Mouse (Mus musculus) stomach, postnatal 0 days (tissue): ENCODE results near the gene Tmem210. TPM values are rescaled to one million over a fixed set of nuclear protein-coding genes. Genes with fewer than 3 reads are reported as not detected.

ENCODE experiments used
- ATAC-seq: fragments of 200-750 bp; cut with Nextera tagmentation; 2 replicates; pipeline ENCODE4 v1.8.0; 2017; ENCODE audit not compliant: low FRiP score, low TSS enrichment
- DNase-seq: peaks from one replicate; pipeline ENCODE4 v3.0.0-alpha.2; 2016; ENCODE audit warnings: low spot score
- H3K27ac ChIP-seq: fragments of 300-500 bp; sonication (generic); replicated peaks from 2 replicates; pipeline ENCODE4 v1.5.1; 2014; ENCODE audit warnings: mild to moderate bottlenecking, control low read depth
- H3K27me3 ChIP-seq: fragments of 300-500 bp; sonication (generic); 2 replicates; pipeline ENCODE4 v1.6.1; 2014; ENCODE audit warnings: low read length; ENCODE audit not compliant: control insufficient read depth, insufficient read depth
- H3K36me3 ChIP-seq: fragments of 300-500 bp; sonication (generic); 2 replicates; pipeline ENCODE4 v1.6.1; 2014; ENCODE audit warnings: low read length, mixed read lengths; ENCODE audit not compliant: control insufficient read depth, insufficient read depth
- H3K4me1 ChIP-seq: fragments of 300-500 bp; sonication (generic); replicated peaks from 2 replicates; pipeline ENCODE4 v1.6.1; 2014; ENCODE audit warnings: antibody characterized with exemption; ENCODE audit not compliant: control insufficient read depth, insufficient read depth
- H3K4me2 ChIP-seq: fragments of 300-500 bp; sonication (generic); replicated peaks from 2 replicates; pipeline ENCODE4 v1.6.1; 2014; ENCODE audit warnings: low read depth, mild to moderate bottlenecking, control low read depth, moderate library complexity
- H3K4me3 ChIP-seq: fragments of 300-500 bp; sonication (generic); 2 replicates; pipeline ENCODE4 v1.5.1; 2014; ENCODE audit warnings: low read depth, low read length, control low read depth
- H3K9ac ChIP-seq: fragments of 300-500 bp; sonication (generic); 2 replicates; pipeline ENCODE4 v1.6.1; 2014; ENCODE audit warnings: mild to moderate bottlenecking, low read length, control low read depth, mixed read lengths
- H3K9me3 ChIP-seq: fragments of 300-500 bp; sonication (generic); 2 replicates; pipeline ENCODE4 v1.6.1; 2016; ENCODE audit warnings: low read length; ENCODE audit not compliant: control insufficient read depth
- CTCF ChIP-seq: IDR thresholded peaks from 2 replicates; pipeline ENCODE4 v1.5.1; 2016; ENCODE audit warnings: antibody characterized with exemption, low read depth, mild to moderate bottlenecking, moderate library complexity
- EP300 ChIP-seq: optimal IDR thresholded peaks from 2 replicates; pipeline ENCODE3; 2016; ENCODE audit warnings: antibody characterized with exemption
- WGBS: fragments of 180-500 bp; shearing (Covaris S2); extraction: QIAGEN DNeasy Blood & Tissue Kit; methylation state at CpG from one replicate; pipeline ENCODE4 v1.1.7; 2014; 5-methylcytosine and 5-hydroxymethylcytosine counted together
- polyA plus RNA-seq: library from polyadenylated mRNA; unstranded; fragments of >200 nt; fragmentation: Nextera tagmentation; extraction: Ambion mirVana; gene quantifications from 2 replicates; pipeline ENCODE4 v1.2.1, GENCODE M21; 2015

Gene Tmem210
- polyA plus RNA-seq, 1 experiment from 2014 or later = not detected

- H3K9me3 ChIP-seq = no peaks in the 10 kb centered on the region
- TF ChIP-seq CTCF = peak; percentile 20; the same call in 1 of the 2 replicates
- no peak for TF ChIP-seq EP300
- peak; percentile 60 for DNase-seq
- H3K36me3 ChIP-seq = no peaks in the 10 kb centered on the region
- peak overlapping the region; percentile 98 for H3K4me2 ChIP-seq
- ATAC-seq = no peak
- H3K4me1 ChIP-seq = peaks cover 6% of the 10 kb centered on the region
- H3K4me3 ChIP-seq = peak overlapping the region; percentile 84
- H3K9ac ChIP-seq = peak overlapping the region; percentile 83
- peak overlapping the region; percentile 92 for H3K27ac ChIP-seq
- under 1% methylated on average over 70 of the region's 82 CpGs for WGBS
- no peaks in the 10 kb centered on the region for H3K27me3 ChIP-seq
Observed at GRCm38 (mm10) chr2:25262795-25263622, 24.9 kb upstream of the Tmem210 start.

- WGBS = 27% methylated on average over 12 of the region's 12 CpGs
- Histone ChIP-seq H3K4me1 (peaks cover 6% of the 10 kb centered on the region), H3K36me3 (no peaks in the 10 kb centered on the region; the same call in 1 of the 2 replicates)
Observed at GRCm38 (mm10) chr2:25263623-25264285, 24.2 kb upstream of the Tmem210 start.

GRCm38 (mm10) chr2:25264286-25264660 is 23.7 kb upstream of the Tmem210 start:
- TF ChIP-seq CTCF (no peak), EP300 (no peak)
- DNase-seq (no peak), ATAC-seq (no peak)
- H3K27ac ChIP-seq = peak overlapping the region; percentile 92
- peak overlapping the region; percentile 83 for H3K9ac ChIP-seq
- H3K27me3 ChIP-seq = no peaks in the 10 kb centered on the region
- peak overlapping the region; percentile 98 for H3K4me2 ChIP-seq
- no peaks in the 10 kb centered on the region; the same call in 1 of the 2 replicates for H3K36me3 ChIP-seq
- peaks cover 6% of the 10 kb centered on the region for H3K4me1 ChIP-seq
- 61% methylated on average over 5 of the region's 5 CpGs for WGBS
- H3K9me3 ChIP-seq = no peaks in the 10 kb centered on the region
- H3K4me3 ChIP-seq = peak overlapping the region; percentile 84

More at GRCm38 (mm10) chr2:25263623-25264285, 24.2 kb upstream of the Tmem210 start:
- H3K9me3 ChIP-seq = no peaks in the 10 kb centered on the region
- no peaks in the 10 kb centered on the region for H3K27me3 ChIP-seq
- peak overlapping the region; percentile 98 for H3K4me2 ChIP-seq
- DNase-seq (no peak), ATAC-seq (no peak)
- peak overlapping the region; percentile 83 for H3K9ac ChIP-seq
- H3K27ac ChIP-seq = peak overlapping the region; percentile 92
- H3K4me3 ChIP-seq = peak overlapping the region; percentile 84
- TF ChIP-seq CTCF (no peak), EP300 (no peak)

- no peak for TF ChIP-seq CTCF
- no peak for TF ChIP-seq EP300
- H3K4me3 ChIP-seq = peak overlapping the region; percentile 84
- DNase-seq (peak; percentile 37), ATAC-seq (no peak)
- H3K9ac ChIP-seq = peak overlapping the region; percentile 83; the same call in 1 of the 2 replicates
- peaks cover 6% of the 10 kb centered on the region for H3K4me1 ChIP-seq
- no peaks in the 10 kb centered on the region; the same call in 1 of the 2 replicates for H3K36me3 ChIP-seq
- 51% methylated on average over 3 of the region's 3 CpGs for WGBS
- no peaks in the 10 kb centered on the region for H3K27me3 ChIP-seq
- no peaks in the 10 kb centered on the region for H3K9me3 ChIP-seq
- peak overlapping the region; percentile 98 for H3K4me2 ChIP-seq
- peak overlapping the region; percentile 92 for H3K27ac ChIP-seq
Observed at GRCm38 (mm10) chr2:25264851-25265250, 23.1 kb upstream of the Tmem210 start.

- DNase-seq = peak; percentile 81
- H3K27me3 ChIP-seq = no peaks in the 10 kb centered on the region
- peak overlapping the region; percentile 83 for H3K9ac ChIP-seq
- peaks cover 6% of the 10 kb centered on the region for H3K4me1 ChIP-seq
- WGBS = 45% methylated on average over 6 of the region's 6 CpGs
- ATAC-seq = peak; percentile 58
- TF ChIP-seq EP300 (no peak), CTCF (no peak)
- peak overlapping the region; percentile 23 for H3K4me3 ChIP-seq
- peak overlapping the region; percentile 98 for H3K4me2 ChIP-seq
- H3K27ac ChIP-seq = peak overlapping the region; percentile 92
- H3K9me3 ChIP-seq = no peaks in the 10 kb centered on the region
- no peaks in the 10 kb centered on the region; the same call in 1 of the 2 replicates for H3K36me3 ChIP-seq
Observed at GRCm38 (mm10) chr2:25265897-25266656, 21.9 kb upstream of the Tmem210 start.
